Mouse (Mus musculus): ENCODE measurements around the gene Armc7.

GRCm38 (mm10) chr11:115521080-115521479 lies 45.6 kb downstream of the Armc7 start:
- no peak for TF ChIP-seq POLR2A (IDR thresholded peaks at IDR 0.05; ENCODE audit: borderline replicate concordance, insufficient read depth, low read length)
- no peak for TF ChIP-seq CTCF (IDR thresholded peaks at IDR 0.05; ENCODE audit: borderline replicate concordance, insufficient read depth, low read depth, low read length)

All from cerebellum, adult 2 months (tissue).